Mouse (Mus musculus): ENCODE measurements around the gene Hist1h2ad.
"Not testable (repeated sequence)": the region's sequence is repeated elsewhere in the genome, so short reads cannot be mapped to it uniquely, and the experiment has no call there.

Gene Hist1h2ad

GRCm38 (mm10) chr13:23539821-23540220 is 34.4 kb upstream of the Hist1h2ad start:
- in situ Hi-C loops (cut with MboI, MseI): loop anchor here (5.0 kb wide), 1 partner anchor 1823 kb away; the partner anchor contains the start of genes Hist1h2ai, Hist1h2bl and Hist1h3h

GRCm38 (mm10) chr13:23541497-23541896 is 32.7 kb upstream of the Hist1h2ad start:
- in situ Hi-C loops (cut with MboI, MseI): no loop called here

- in situ Hi-C loops (cut with MboI, MseI): not testable (repeated sequence)
Measured at GRCm38 (mm10) chr13:23542225-23542980, 31.8 kb upstream of the Hist1h2ad start.

GRCm38 (mm10) chr13:23542999-23543607 is 31.1 kb upstream of the Hist1h2ad start, which contains the start of gene Hist1h2bh:
Gene Hist1h2bh, minus strand, starts transcription at chr13:23543392.
- in situ Hi-C loops (cut with MboI, MseI): not testable (repeated sequence)

GRCm38 (mm10) chr13:23543965-23544786 is 30.0 kb upstream of the Hist1h2ad start, which contains the start of gene Hist1h3f:
Gene Hist1h3f, plus strand, starts transcription at chr13:23544052.
- in situ Hi-C loops (cut with MboI, MseI): no loop called here

GRCm38 (mm10) chr13:23544787-23545120 is 29.4 kb upstream of the Hist1h2ad start:
- in situ Hi-C loops (cut with MboI, MseI): not testable (repeated sequence)

- in situ Hi-C loops (cut with MboI, MseI): no loop called here
Measured at GRCm38 (mm10) chr13:23546694-23547093, 27.5 kb upstream of the Hist1h2ad start.

GRCm38 (mm10) chr13:23550761-23551145 is 23.4 kb upstream of the Hist1h2ad start:
- in situ Hi-C loops (cut with MboI, MseI): no loop called here

- in situ Hi-C loops (cut with MboI, MseI): not testable (repeated sequence)
Measured at GRCm38 (mm10) chr13:23551146-23551834, 22.9 kb upstream of the Hist1h2ad start, which contains the start of gene Hist1h4f. Gene Hist1h4f, minus strand, starts transcription at chr13:23551648.

GRCm38 (mm10) chr13:23551931-23552914 is 22.0 kb upstream of the Hist1h2ad start:
- in situ Hi-C loops (cut with MboI, MseI): no loop called here

GRCm38 (mm10) chr13:23552962-23553361 is 21.2 kb upstream of the Hist1h2ad start, which contains the start of gene Hist1h1d:
Gene Hist1h1d, plus strand, starts transcription at chr13:23553262.
- in situ Hi-C loops (cut with MboI, MseI): no loop called here

- in situ Hi-C loops (cut with MboI, MseI): no loop called here
Measured at GRCm38 (mm10) chr13:23554393-23554792, 19.8 kb upstream of the Hist1h2ad start.

- in situ Hi-C loops (cut with MboI, MseI): no loop called here
Measured at GRCm38 (mm10) chr13:23554925-23555838, 19.0 kb upstream of the Hist1h2ad start.

- in situ Hi-C loops (cut with MboI, MseI): no loop called here
Measured at GRCm38 (mm10) chr13:23555839-23556416, 18.3 kb upstream of the Hist1h2ad start.

- in situ Hi-C loops (cut with MboI, MseI): no loop called here
Measured at GRCm38 (mm10) chr13:23556906-23557305, 17.3 kb upstream of the Hist1h2ad start.

- in situ Hi-C loops (cut with MboI, MseI): not testable (repeated sequence)
Measured at GRCm38 (mm10) chr13:23560699-23561098, 13.5 kb upstream of the Hist1h2ad start.

- in situ Hi-C loops (cut with MboI, MseI): not testable (repeated sequence)
Measured at GRCm38 (mm10) chr13:23561531-23561882, 12.7 kb upstream of the Hist1h2ad start.

- in situ Hi-C loops (cut with MboI, MseI): not testable (repeated sequence)
Measured at GRCm38 (mm10) chr13:23561883-23562659, 12.1 kb upstream of the Hist1h2ad start, which contains the start of gene Hist1h3e. Gene Hist1h3e, minus strand, starts transcription at chr13:23562369.
